22 mouse cellular contexts compared by ENCODE assay signal in the genomic region with DNA sequence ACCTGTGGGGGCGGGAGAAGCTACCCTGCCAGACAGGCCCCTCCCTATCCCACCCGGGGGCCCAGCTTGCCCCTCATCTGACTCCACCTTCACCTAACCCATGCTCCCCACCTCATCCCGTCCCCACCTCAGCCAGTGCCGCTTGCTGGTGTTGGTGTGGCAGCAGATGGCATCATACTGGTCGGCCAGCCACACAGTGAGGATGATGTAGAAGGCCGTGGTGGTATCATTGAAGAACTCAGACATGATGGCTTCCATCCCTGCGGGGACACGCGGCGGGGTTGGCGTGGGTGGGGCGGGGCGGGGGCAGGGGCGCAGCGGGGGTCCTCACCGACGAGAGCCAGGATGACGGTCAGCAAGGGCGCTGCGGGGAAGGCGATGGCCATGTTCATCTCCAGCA. TPM values are rescaled to one million over a fixed set of nuclear protein-coding genes. Genes with fewer than 3 reads are reported as not detected.
DNase-seq lines count a peak whose midpoint lies in the region; ATAC-seq and TF ChIP-seq lines count a peak whose summit lies in the region.
"Had no signal": no experiment of that assay in that cellular context is flagged by ENCODE, and none has a peak within 500 bp of the region (broad histone marks: within the 10 kb centered on the region; RNA-seq: fewer than 3 reads in every experiment).

No protein-coding gene starts in this region.

- peak; percentile 91 for DNase-seq in heart, adult 11 months
- no peak for DNase-seq in embryonic facial prominence, embryonic 10.5 days (ENCODE audit: low spot score)
- DNase-seq: adrenal gland, adult 8-10 months; adrenal gland, postnatal 25 days; B cell, adult 2 months; cerebellum, adult 11-12 months; cerebellum, adult 8-10 months; cerebellum, postnatal 36 days; embryo, embryonic 11 days; gastrocnemius, postnatal 25 days; heart, adult 2 months had no signal

- ATAC-seq in heart, embryonic 11.5 days (replicated peaks; ENCODE audit: insufficient number of reproducible peaks, low FRiP score, low TSS enrichment) = no peak
- no peak for ATAC-seq in liver, embryonic 12.5 days
- no peak for ATAC-seq in monocyte, adult 5-6 weeks (replicated peaks; ENCODE audit: insufficient number of reproducible peaks, low FRiP score, low TSS enrichment, poor library complexity, severe bottlenecking)
- ATAC-seq: activated CD4-positive, CD25-positive, alpha-beta regulatory T cell, adult 4 months; forebrain, embryonic 14.5 days had no signal

- peaks cover 4% of the 10 kb centered on the region; the same call in 1 of the 2 replicates for H3K27me3 ChIP-seq in heart, embryonic 11.5 days (ENCODE audit: control insufficient read depth, insufficient read depth, low read length)
- peaks cover 44% of the 10 kb centered on the region for H3K27me3 ChIP-seq in E14TG2a.4 (ENCODE audit: insufficient read depth, low read length)
- H3K27me3 ChIP-seq in embryonic facial prominence, embryonic 10.5 days (replicated peaks; ENCODE audit: low read depth, poor library complexity, severe bottlenecking) = peaks cover 20% of the 10 kb centered on the region
- peaks cover 9% of the 10 kb centered on the region for H3K27me3 ChIP-seq in liver, embryonic 12.5 days (replicated peaks)
- H3K27me3 ChIP-seq: CH12.LX; hindbrain, embryonic 15.5 days had no signal

- peaks cover 42% of the 10 kb centered on the region for H3K36me3 ChIP-seq in heart, embryonic 11.5 days (ENCODE audit: control insufficient read depth, insufficient read depth, low read length)
- H3K36me3 ChIP-seq in E14TG2a.4 (ENCODE audit: insufficient read depth, low read length) = peaks cover 56% of the 10 kb centered on the region
- H3K36me3 ChIP-seq in embryonic facial prominence, embryonic 10.5 days (replicated peaks) = peaks cover 82% of the 10 kb centered on the region
- peaks cover 86% of the 10 kb centered on the region for H3K36me3 ChIP-seq in liver, embryonic 12.5 days

- no peak overlapping the region for H3K4me3 ChIP-seq in heart, embryonic 11.5 days (ENCODE audit: low read depth, low read length)
- H3K4me3 ChIP-seq in E14TG2a.4 (replicated peaks; ENCODE audit: low read length) = peak overlapping the region; percentile 75
- H3K4me3 ChIP-seq in embryonic facial prominence, embryonic 10.5 days = peak overlapping the region; percentile 16; the same call in 1 of the 2 replicates
- H3K4me3 ChIP-seq in liver, embryonic 12.5 days = no peak overlapping the region
- H3K4me3 ChIP-seq: heart, adult 2 months; heart, embryonic 10.5 days; hindbrain, embryonic 12.5 days; hindbrain, embryonic 15.5 days had no signal

- no peak for TF ChIP-seq CTCF in E14TG2a.4 (conservative IDR thresholded peaks at IDR 0.05; ENCODE audit: low read length)

- no peaks in the 10 kb centered on the region for H3K9me3 ChIP-seq in heart, embryonic 11.5 days (replicated peaks; ENCODE audit: control insufficient read depth, low read length)
- H3K9me3 ChIP-seq in E14TG2a.4 (ENCODE audit: low read length) = no peaks in the 10 kb centered on the region
- no peaks in the 10 kb centered on the region; the same call in 1 of the 2 replicates for H3K9me3 ChIP-seq in embryonic facial prominence, embryonic 10.5 days
- H3K9me3 ChIP-seq in liver, embryonic 12.5 days (replicated peaks) = peaks cover 37% of the 10 kb centered on the region
- H3K9me3 ChIP-seq: heart, embryonic 10.5 days; hindbrain, embryonic 12.5 days; hindbrain, embryonic 15.5 days had no signal

- 93% methylated on average over 21 of the region's 21 CpGs for WGBS in heart, embryonic 11.5 days (ENCODE audit: insufficient replicate concordance)
- WGBS in embryonic facial prominence, embryonic 10.5 days = 96% methylated on average over 21 of the region's 21 CpGs
- 93% methylated on average over 21 of the region's 21 CpGs for WGBS in liver, embryonic 12.5 days (ENCODE audit: insufficient replicate concordance)

- peaks cover 18% of the 10 kb centered on the region for H3K4me1 ChIP-seq in heart, embryonic 11.5 days (ENCODE audit: control insufficient read depth, insufficient read depth, low read length)
- peaks cover 91% of the 10 kb centered on the region for H3K4me1 ChIP-seq in E14TG2a.4 (replicated peaks; ENCODE audit: low read depth, low read length)
- peaks cover 22% of the 10 kb centered on the region for H3K4me1 ChIP-seq in embryonic facial prominence, embryonic 10.5 days
- H3K4me1 ChIP-seq in liver, embryonic 12.5 days = peaks cover 24% of the 10 kb centered on the region

- no peak overlapping the region for H3K9ac ChIP-seq in heart, embryonic 11.5 days (ENCODE audit: low read depth, low read length)
- no peak overlapping the region for H3K9ac ChIP-seq in liver, embryonic 12.5 days
- H3K9ac ChIP-seq: hindbrain, embryonic 12.5 days; hindbrain, embryonic 15.5 days had no signal

- no peak overlapping the region for H3K4me2 ChIP-seq in heart, embryonic 11.5 days
- no peak overlapping the region for H3K4me2 ChIP-seq in liver, embryonic 12.5 days
- H3K4me2 ChIP-seq: hindbrain, embryonic 12.5 days; hindbrain, embryonic 15.5 days had no signal

- no peak overlapping the region for H3K27ac ChIP-seq in heart, embryonic 11.5 days (ENCODE audit: low read depth, low read length)
- H3K27ac ChIP-seq in embryonic facial prominence, embryonic 10.5 days (replicated peaks) = no peak overlapping the region
- H3K27ac ChIP-seq in liver, embryonic 12.5 days = no peak overlapping the region
- H3K27ac ChIP-seq: heart, adult 2 months; heart, embryonic 10.5 days; hindbrain, embryonic 12.5 days; hindbrain, embryonic 15.5 days had no signal

RNA-seq across cellular contexts. Expression of gene Tmem259, which starts 6.1 kb away (rescaled TPM):
- 12.8 and 15.6 TPM in 2 replicates for polyA plus RNA-seq in heart, embryonic 11.5 days (2014; fragmentation: Nextera tagmentation; extraction: Ambion mirVana)
- polyA plus RNA-seq in embryonic facial prominence, embryonic 10.5 days (2016; fragmentation: Nextera tagmentation; extraction: Ambion mirVana) = 12.3 and 12.4 TPM in 2 replicates
- polyA plus RNA-seq in liver, embryonic 12.5 days (2016; fragmentation: Nextera tagmentation; extraction: Ambion mirVana) = 17.2 and 17.5 TPM in 2 replicates
- 49.0 to 80.6 TPM (median 59.1 TPM) in 3 replicates for total RNA-seq in monocyte, adult 5-6 weeks (2017)

RNA-seq across cellular contexts. Expression of gene Grin3b, which starts 7.5 kb away (rescaled TPM):
- polyA plus RNA-seq in heart, embryonic 11.5 days (2014; fragmentation: Nextera tagmentation; extraction: Ambion mirVana) = 0.19 and 0.20 TPM in 2 replicates
- polyA plus RNA-seq in embryonic facial prominence, embryonic 10.5 days (2016; fragmentation: Nextera tagmentation; extraction: Ambion mirVana) = 0.13 and 0.44 TPM in 2 replicates
- polyA plus RNA-seq in liver, embryonic 12.5 days (2016; fragmentation: Nextera tagmentation; extraction: Ambion mirVana) = 0.14 TPM in 2 replicates
- total RNA-seq in monocyte, adult 5-6 weeks (2017) = not detected in 3 replicates
- total RNA-seq: gastrocnemius, postnatal 25 days; hematopoietic stem cell, adult 5-6 weeks had no signal
- polyA plus RNA-seq: activated CD4-positive, CD25-positive, alpha-beta regulatory T cell, adult 4 months had no signal

RNA-seq across cellular contexts. Expression of gene Cnn2, which starts 10.3 kb away (rescaled TPM):
- polyA plus RNA-seq in heart, embryonic 11.5 days (2014; fragmentation: Nextera tagmentation; extraction: Ambion mirVana) = 405 and 420 TPM in 2 replicates
- polyA plus RNA-seq in embryonic facial prominence, embryonic 10.5 days (2016; fragmentation: Nextera tagmentation; extraction: Ambion mirVana) = 234 and 253 TPM in 2 replicates
- 68.2 and 75.4 TPM in 2 replicates for polyA plus RNA-seq in liver, embryonic 12.5 days (2016; fragmentation: Nextera tagmentation; extraction: Ambion mirVana)
- 210 to 295 TPM (median 228 TPM) in 3 replicates for total RNA-seq in monocyte, adult 5-6 weeks (2017)

RNA-seq across cellular contexts. Expression of gene Wdr18, which starts 18.1 kb away (rescaled TPM):
- 89.8 and 97.6 TPM in 2 replicates for polyA plus RNA-seq in heart, embryonic 11.5 days (2014; fragmentation: Nextera tagmentation; extraction: Ambion mirVana)
- polyA plus RNA-seq in embryonic facial prominence, embryonic 10.5 days (2016; fragmentation: Nextera tagmentation; extraction: Ambion mirVana) = 166 TPM in 2 replicates
- polyA plus RNA-seq in liver, embryonic 12.5 days (2016; fragmentation: Nextera tagmentation; extraction: Ambion mirVana) = 99.9 and 114 TPM in 2 replicates
- 7.8 to 14.2 TPM (median 8.8 TPM) in 3 replicates for total RNA-seq in monocyte, adult 5-6 weeks (2017)

RNA-seq across cellular contexts. Expression of gene Abca7, which starts 18.2 kb away (rescaled TPM):
- polyA plus RNA-seq in heart, embryonic 11.5 days (2014; fragmentation: Nextera tagmentation; extraction: Ambion mirVana) = 2.1 and 2.8 TPM in 2 replicates
- 2.9 and 3.2 TPM in 2 replicates for polyA plus RNA-seq in embryonic facial prominence, embryonic 10.5 days (2016; fragmentation: Nextera tagmentation; extraction: Ambion mirVana)
- 10.5 and 12.1 TPM in 2 replicates for polyA plus RNA-seq in liver, embryonic 12.5 days (2016; fragmentation: Nextera tagmentation; extraction: Ambion mirVana)
- total RNA-seq in monocyte, adult 5-6 weeks (2017) = 33.6 to 53.0 TPM (median 45.9 TPM) in 3 replicates

Comparison
In these comparisons a context has a peak if more than half of its experiments do, and no peak if none do; other contexts are left out.
1. H3K4me3 ChIP-seq: peak in E14TG2a.4 (single experiment) and embryonic facial prominence, embryonic 10.5 days (single experiment); none in heart, embryonic 11.5 days (single experiment) and liver, embryonic 12.5 days (single experiment).